Mouse (Mus musculus) erythroblast, adult 5-6 weeks (primary cell): ENCODE measurements at regions not wholly inside any gene's neighbourhood (a gene's known extent, or its start where the extent isn't known, plus 50 kb on each side); places are given as distances from the start of the nearest gene placed in this dataset.

Experiments used
- ATAC-seq: replicated peaks from 2 replicates; pipeline ENCODE4 v1.8.0; 2016; ENCODE audit warnings: moderate number of reproducible peaks, mild to moderate bottlenecking, moderate TSS enrichment, inconsistent platforms; ENCODE audit not compliant: poor library complexity, low FRiP score, severe bottlenecking

GRCm38 (mm10) chr9:33001165-33001949 is 365.3 kb downstream of the Ets1 start:
- ATAC-seq: no peak

DNA sequence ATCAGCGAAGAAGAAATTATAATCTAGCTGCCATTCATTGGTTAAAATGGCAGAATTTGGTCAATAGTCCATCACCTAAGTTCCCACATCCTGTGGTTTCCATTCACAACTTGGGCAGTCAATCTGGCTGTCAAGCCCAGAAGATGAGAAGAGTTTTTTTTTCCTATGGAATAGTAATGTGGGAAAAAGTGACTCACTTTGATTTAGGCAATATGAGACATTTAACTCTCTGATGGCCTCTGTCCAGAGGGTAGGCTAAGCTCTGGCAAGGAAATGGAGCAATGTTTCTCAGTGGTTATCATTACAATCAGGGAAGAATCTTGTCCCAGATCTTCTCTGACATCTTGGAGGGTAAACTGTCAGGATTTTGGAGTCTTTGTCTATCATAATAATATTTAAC is 367.9 kb downstream of the Ets1 start:
- no peak for ATAC-seq

DNA sequence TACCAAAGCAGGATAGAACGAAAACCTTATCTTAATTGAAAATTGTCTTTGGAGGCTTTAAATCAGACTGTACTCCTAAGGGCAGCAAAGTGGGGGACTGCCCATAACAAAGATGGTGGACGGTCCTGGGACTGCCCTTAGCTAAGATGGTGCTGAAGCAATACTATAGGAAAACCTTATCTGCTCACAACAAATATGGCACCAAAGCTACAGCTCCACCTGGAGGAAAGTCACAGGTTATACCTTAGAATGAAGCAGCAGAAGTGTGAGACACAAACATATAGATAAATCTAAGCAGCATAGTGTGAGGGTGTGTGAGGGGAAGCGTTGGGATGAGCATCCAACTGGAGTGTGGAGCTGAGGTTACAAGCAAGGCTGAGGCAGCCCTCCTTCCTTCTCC is 368.5 kb downstream of the Ets1 start:
- ATAC-seq: no peak

DNA sequence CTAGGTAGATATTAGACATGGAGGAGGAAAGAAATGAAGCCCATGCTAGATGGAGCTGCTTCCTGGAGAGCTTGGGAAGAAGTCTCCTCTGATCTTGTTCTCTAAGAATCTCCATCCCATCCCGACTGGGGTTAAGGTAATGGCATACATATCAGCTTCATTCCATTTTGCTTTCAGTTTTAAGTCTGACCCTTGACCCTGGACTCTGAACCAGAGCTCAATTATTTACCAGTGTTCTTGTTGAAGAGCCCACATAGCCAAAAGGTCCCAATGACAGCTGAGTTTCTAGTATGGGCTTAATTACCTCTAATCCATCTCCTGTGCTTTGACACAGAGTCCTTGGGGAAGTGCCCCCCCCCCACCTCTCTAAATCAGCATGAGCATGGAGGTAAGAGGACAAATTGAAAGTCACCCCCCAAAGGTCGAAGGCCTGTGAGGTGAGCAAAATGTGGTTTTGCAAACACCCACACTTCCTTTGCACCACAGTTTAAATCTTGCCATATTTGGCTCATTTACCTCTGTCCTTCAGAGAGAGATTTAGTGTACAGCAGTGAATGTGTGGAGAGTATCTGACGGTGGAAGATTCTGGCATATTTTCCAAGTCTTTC is 371.5 kb downstream of the Ets1 start:
- ATAC-seq: no peak

GRCm38 (mm10) chr9:33011241-33011640 is 375.2 kb downstream of the Ets1 start:
- ATAC-seq: no peak

- no peak for ATAC-seq
These were observed 399.4 kb downstream of the Ets1 start for GRCm38 (mm10) chr9:33035401-33035800.

GRCm38 (mm10) chr9:33039221-33039790 is 403.3 kb downstream of the Ets1 start:
- no peak for ATAC-seq

GRCm38 (mm10) chr9:33050789-33051188 is 414.8 kb downstream of the Ets1 start:
- no peak for ATAC-seq

DNA sequence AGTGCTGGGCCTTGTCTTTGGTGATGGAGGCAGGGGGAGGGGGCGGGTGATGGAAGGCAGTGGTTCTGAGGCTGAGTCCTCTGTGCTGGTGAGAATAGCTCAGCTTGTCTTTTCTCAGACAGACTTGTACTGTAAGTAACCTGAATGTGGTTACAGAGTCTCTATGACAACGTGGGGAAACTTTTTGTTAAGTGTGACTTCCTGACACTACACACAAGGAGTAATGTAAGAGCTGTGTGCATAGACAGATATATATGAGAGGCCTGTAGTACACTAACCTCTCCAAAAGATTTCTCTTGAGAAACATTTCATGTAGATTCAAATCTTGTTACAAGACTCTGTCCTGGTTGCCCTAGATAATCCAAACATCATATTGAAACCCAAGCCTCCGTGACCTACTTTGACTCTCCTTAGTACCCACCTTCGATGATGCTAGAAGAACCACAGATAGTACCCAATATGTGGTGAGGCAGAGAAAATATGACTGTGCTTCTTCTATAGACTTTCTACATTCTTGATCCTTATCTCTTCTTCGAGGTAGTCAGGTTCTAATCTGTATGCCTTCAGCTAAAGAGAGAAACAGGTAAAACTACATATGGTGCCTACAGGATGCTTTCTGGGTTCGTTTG is 424.7 kb downstream of the Ets1 start:
- ATAC-seq: no peak

DNA sequence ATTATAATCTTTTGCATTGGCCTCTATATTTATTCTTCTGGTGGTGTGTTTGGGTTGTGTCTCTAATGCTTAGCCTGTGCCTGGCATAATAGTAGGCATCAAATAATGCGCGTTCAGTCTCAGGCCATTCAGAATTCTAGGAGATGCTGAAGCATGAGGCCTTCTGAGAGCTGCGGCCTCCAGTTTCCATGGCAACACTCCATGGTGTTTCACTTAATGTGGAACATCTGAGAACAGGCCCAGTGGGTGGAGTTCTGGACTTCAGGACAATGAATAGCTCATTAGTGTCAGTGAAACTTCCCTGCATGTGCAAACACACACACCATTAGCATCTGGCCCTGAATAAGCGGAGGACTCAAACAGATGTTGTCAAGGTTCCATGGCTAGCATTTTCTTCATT is 426.5 kb downstream of the Ets1 start:
- ATAC-seq: no peak

GRCm38 (mm10) chr9:33065331-33065730 is 429.3 kb downstream of the Ets1 start:
- no peak for ATAC-seq

DNA sequence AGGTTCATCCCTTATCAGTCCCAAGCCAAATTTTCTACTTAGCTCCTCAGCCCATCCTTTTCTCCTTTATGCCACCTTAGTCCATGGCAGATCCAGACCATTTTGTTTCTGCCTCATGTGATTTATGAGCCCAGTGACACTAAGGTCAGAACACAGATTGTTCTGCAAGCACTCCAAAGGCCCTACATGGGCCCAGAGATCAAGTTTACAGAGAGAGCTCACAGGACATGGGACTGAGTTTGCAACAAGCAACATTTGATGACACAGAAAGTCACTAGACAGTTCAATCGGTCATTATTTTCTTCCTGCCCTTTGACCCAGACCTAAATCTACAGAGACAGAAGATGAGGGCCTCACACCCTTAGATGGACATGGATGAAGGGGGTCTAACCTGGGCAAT is 431.5 kb downstream of the Ets1 start:
- no peak for ATAC-seq

- no peak for ATAC-seq
These were observed 434.1 kb downstream of the Ets1 start for GRCm38 (mm10) chr9:33070116-33070515.

- no peak for ATAC-seq
These were observed 444.2 kb downstream of the Ets1 start for GRCm38 (mm10) chr9:33080271-33080670.

DNA sequence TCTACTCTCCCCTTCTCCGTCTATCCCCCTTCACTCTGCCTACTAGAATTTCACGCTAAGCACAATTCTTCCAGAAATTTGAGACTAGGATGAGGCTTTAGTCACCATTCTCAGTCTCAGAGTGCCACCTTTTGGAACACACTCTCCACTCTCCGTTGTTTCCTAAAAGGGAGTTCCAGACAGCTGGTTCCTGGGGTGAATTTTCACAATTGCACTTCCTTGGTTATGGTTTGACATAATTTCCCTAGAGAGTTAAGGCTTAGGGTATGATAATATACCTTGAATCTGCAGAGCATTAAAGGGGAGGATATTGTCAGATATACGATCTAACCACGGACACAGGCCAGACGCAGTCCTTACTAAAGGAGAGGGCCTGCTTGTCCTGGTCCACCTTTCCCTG is 444.8 kb downstream of the Ets1 start:
- no peak for ATAC-seq

GRCm38 (mm10) chr9:33089977-33090376 is 454.0 kb downstream of the Ets1 start:
- ATAC-seq: no peak

GRCm38 (mm10) chr9:33091664-33092063 is 455.6 kb downstream of the Ets1 start:
- ATAC-seq: no peak

DNA sequence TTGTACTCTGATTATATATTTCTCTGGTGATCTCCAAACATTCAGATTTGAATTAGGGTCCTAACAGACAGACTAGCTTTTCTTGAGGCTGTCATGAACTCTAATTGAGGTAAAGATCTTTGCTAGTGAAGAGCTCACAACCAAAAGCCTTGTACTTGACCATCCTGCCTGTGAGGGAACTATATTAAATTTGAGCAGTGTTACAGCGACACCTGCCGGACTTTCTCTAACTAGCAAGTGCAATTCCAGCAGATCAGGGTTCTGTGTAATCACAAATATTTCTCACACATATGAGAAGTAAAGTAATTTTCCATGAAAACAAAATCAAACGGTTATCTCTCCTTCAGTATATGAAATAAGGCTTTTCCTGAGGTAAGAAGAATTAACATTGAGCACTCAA is 459.6 kb downstream of the Ets1 start:
- no peak for ATAC-seq

GRCm38 (mm10) chr9:33101206-33101605 is 465.2 kb downstream of the Ets1 start:
- no peak for ATAC-seq

- ATAC-seq: no peak
These were observed 468.6 kb downstream of the Ets1 start for GRCm38 (mm10) chr9:33104623-33105074.

DNA sequence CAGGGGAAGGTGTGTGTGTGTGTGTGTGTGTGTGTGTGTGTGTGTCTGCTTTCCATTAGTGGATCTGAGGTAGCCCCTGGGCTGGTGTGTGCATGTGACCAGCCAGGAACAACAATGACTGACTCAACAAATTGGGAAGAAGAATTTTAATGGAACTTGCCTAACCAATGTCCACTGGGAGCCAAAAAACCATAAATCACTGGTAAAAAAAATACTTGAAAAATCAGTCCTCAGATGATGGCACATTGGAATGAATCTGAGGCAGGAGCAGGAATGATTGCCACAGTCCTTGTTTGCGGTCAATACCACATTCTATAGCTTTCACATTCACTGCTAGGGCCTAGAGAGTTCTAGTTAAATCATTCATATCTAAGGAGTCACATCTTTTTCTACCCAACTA is 487.8 kb downstream of the Ets1 start:
- ATAC-seq: no peak
